Mouse (Mus musculus) liver, postnatal 0 days (tissue): ENCODE measurements around the gene Iqcf5.

Experiments used
- CTCF ChIP-seq: sonication (generic); IDR thresholded peaks from 2 replicates; pipeline ENCODE4 v1.5.1; 2016; ENCODE audit warnings: antibody characterized with exemption, low read depth
- EP300 ChIP-seq: IDR thresholded peaks from 2 replicates; pipeline ENCODE4 v1.6.1; 2016; ENCODE audit warnings: antibody characterized with exemption, low read depth, mild to moderate bottlenecking

DNA sequence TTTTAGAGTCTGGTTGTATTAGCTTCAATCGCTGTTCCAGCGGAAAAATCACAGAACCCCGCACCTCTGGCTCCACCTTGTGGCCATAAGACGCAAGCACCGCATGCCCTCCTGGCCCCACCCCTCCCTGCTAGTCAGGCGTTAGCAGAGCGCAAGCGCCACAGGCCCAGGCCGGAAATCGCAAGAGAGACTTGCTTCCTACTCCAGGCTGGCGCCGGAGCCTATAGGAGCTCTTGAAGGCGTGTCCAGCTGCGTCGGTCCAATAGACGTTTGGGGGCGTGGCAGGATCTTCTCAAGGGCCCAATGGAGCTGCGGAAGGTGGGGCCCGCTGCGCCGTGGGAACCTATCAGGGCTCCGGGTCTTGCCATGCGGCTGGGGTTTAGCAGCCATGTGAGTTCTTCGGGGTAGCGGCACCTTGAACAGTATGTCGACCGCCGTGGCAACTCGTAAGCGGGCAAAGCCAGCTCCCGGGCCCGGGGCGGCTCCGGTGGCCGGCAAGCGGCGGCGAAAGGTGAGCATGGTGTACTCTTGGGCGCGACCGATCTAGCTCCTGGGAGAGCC, 37.4 kb upstream of the Iqcf5 start, which contains the start of gene Parp3:
- no peak for TF ChIP-seq EP300
- peak; percentile 98 for TF ChIP-seq CTCF
